Mouse (Mus musculus): ENCODE results near the gene Pitpnm3. TPM values are rescaled to one million over a fixed set of nuclear protein-coding genes. Genes with fewer than 3 reads are reported as not detected.
A peak's percentile ranks its signal among the peaks of the same experiment; 100 is the strongest.

Gene Pitpnm3
- polyA plus RNA-seq, 1 experiment from 2014 or later, result 0.24 TPM

DNA sequence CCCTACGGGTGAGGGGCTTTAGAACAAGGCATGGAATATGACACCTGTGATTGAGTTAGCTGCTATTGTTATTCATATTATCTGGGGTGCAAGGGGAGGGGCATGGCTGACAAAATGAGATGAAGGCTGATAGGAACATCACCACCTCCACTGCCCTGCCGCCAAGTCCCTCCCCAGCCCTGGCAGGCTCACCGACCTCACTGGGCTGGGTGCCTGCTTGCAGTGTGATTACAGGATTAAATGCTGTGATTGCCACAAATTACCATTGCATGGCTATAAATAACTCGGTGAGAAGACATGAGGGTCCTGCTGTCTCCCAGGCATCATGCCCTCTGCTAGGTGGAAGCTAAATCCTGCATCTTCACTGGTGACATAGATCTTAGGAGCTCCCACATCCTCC is 56.9 kb downstream of the Pitpnm3 start:
- DNase-seq (ENCODE audit: low spot score), result no peak
- Histone ChIP-seq H3K9me3 (ENCODE audit: control insufficient read depth, low read length) (no peaks in the 10 kb centered on the region), H3K27ac (replicated peaks; ENCODE audit: low read depth, low read length) (no peak overlapping the region), H3K4me2 (ENCODE audit: low read depth, severe bottlenecking) (no peak overlapping the region), H3K4me1 (ENCODE audit: control insufficient read depth, insufficient read depth, low read length) (no peaks in the 10 kb centered on the region), H3K27me3 (ENCODE audit: control insufficient read depth, insufficient read depth, low read length) (no peaks in the 10 kb centered on the region), H3K9ac (ENCODE audit: low read length) (no peak overlapping the region), H3K36me3 (ENCODE audit: control insufficient read depth, insufficient read depth, low read length) (no peaks in the 10 kb centered on the region), H3K4me3 (ENCODE audit: low read depth, low read length) (no peak overlapping the region)
- 55% methylated on average over 4 of the region's 4 CpGs for WGBS
- no peak for ATAC-seq (ENCODE audit: insufficient number of reproducible peaks, low FRiP score, low TSS enrichment, low read depth)

DNA sequence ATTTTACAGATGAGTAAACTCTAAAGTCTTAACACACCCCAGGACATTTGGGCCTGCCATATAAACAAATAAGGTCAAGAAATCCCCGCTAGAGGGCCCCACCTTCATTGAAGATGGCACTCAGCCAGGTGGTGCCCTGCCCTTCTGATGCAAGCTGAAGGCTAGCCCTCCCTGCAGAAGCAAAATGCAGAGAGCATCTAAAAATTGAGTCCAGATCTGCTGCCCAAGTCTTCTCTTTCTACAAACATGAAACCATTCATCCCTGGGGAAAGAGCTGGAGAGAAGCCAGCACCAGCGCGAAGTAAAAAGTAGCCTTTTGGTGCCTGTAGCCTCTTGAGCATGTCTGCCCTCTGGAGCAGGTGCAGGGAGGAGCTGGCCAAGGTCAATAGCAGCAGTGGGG is 57.5 kb downstream of the Pitpnm3 start:
- Histone ChIP-seq H3K9ac (ENCODE audit: low read length) (no peak overlapping the region), H3K27ac (replicated peaks; ENCODE audit: low read depth, low read length) (no peak overlapping the region), H3K4me1 (ENCODE audit: control insufficient read depth, insufficient read depth, low read length) (no peaks in the 10 kb centered on the region), H3K9me3 (ENCODE audit: control insufficient read depth, low read length) (no peaks in the 10 kb centered on the region), H3K4me2 (ENCODE audit: low read depth, severe bottlenecking) (no peak overlapping the region), H3K27me3 (ENCODE audit: control insufficient read depth, insufficient read depth, low read length) (no peaks in the 10 kb centered on the region), H3K4me3 (ENCODE audit: low read depth, low read length) (no peak overlapping the region), H3K36me3 (ENCODE audit: control insufficient read depth, insufficient read depth, low read length) (no peaks in the 10 kb centered on the region)
- ATAC-seq (ENCODE audit: insufficient number of reproducible peaks, low FRiP score, low TSS enrichment, low read depth), result no peak
- WGBS, result 58% methylated on average over 3 of the region's 3 CpGs
- no peak for DNase-seq (ENCODE audit: low spot score)

DNA sequence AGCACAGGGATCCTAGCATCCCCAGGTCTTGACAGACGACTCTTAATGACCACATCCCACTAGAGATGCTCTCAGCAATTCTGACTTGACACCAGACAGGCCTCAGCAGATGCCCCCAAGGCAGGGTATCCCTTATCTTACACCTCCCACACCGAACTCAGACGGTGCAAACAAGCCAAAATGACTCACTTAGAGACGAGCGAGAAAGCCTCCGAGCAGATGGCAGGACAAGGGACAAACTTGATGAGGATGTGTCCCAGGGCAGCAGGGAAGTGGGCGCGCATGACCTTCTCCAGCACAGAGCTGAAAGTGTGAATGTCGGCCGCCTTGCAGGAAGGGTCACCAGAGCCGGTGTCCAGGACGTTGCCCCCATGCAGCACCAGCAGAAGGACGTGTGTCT is 61.3 kb downstream of the Pitpnm3 start:
- Histone ChIP-seq H3K4me1 (ENCODE audit: control insufficient read depth, insufficient read depth, low read length) (no peaks in the 10 kb centered on the region), H3K36me3 (ENCODE audit: control insufficient read depth, insufficient read depth, low read length) (no peaks in the 10 kb centered on the region), H3K27ac (replicated peaks; ENCODE audit: low read depth, low read length) (no peak overlapping the region), H3K9ac (ENCODE audit: low read length) (no peak overlapping the region), H3K4me3 (ENCODE audit: low read depth, low read length) (no peak overlapping the region), H3K4me2 (ENCODE audit: low read depth, severe bottlenecking) (no peak overlapping the region), H3K27me3 (ENCODE audit: control insufficient read depth, insufficient read depth, low read length) (no peaks in the 10 kb centered on the region), H3K9me3 (ENCODE audit: control insufficient read depth, low read length) (no peaks in the 10 kb centered on the region)
- DNase-seq (ENCODE audit: low spot score), result no peak
- no peak for ATAC-seq (ENCODE audit: insufficient number of reproducible peaks, low FRiP score, low TSS enrichment, low read depth)
- WGBS, result 76% methylated on average over 13 of the region's 13 CpGs

DNA sequence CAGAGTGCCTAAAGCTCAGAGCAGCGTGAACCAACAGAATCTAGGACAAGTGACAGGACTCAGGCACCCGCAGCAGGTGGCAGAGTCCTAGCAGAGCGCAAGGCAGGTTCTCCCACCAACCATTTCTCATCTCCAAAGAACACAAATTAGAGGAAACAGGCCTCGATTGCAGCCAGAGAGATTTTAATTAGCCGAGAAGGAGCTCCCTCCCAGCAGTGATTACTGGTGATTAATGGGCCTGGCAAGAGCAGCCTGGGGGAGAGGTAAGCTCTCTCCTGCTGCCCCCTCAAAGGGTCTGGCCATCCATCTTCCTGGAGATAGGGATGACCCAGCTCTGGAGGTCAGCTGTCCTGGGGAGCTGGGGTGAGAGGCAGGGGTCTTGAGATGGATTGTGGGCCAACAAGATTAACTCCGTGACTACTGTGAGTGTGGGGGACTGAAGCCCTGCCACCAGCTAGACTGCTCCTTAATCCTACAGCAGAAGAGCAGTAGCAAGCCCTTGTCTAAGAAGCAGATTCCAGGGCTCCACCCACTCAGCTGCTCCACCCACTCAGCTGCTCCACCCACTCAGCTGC is 63.2 kb downstream of the Pitpnm3 start:
- ATAC-seq (ENCODE audit: insufficient number of reproducible peaks, low FRiP score, low TSS enrichment, low read depth) (no peak), DNase-seq (ENCODE audit: low spot score) (no peak)
- WGBS, result 14% methylated on average over 6 of the region's 6 CpGs
- no peak overlapping the region for H3K27ac ChIP-seq (replicated peaks; ENCODE audit: low read depth, low read length)
- H3K9me3 ChIP-seq (ENCODE audit: control insufficient read depth, low read length), result no peaks in the 10 kb centered on the region
- H3K27me3 ChIP-seq (ENCODE audit: control insufficient read depth, insufficient read depth, low read length), result no peaks in the 10 kb centered on the region
- no peak overlapping the region for H3K4me2 ChIP-seq (ENCODE audit: low read depth, severe bottlenecking)
- H3K4me3 ChIP-seq (ENCODE audit: low read depth, low read length), result no peak overlapping the region
- no peaks in the 10 kb centered on the region for H3K36me3 ChIP-seq (ENCODE audit: control insufficient read depth, insufficient read depth, low read length)
- H3K9ac ChIP-seq (ENCODE audit: low read length), result no peak overlapping the region
- H3K4me1 ChIP-seq (ENCODE audit: control insufficient read depth, insufficient read depth, low read length), result no peaks in the 10 kb centered on the region

DNA sequence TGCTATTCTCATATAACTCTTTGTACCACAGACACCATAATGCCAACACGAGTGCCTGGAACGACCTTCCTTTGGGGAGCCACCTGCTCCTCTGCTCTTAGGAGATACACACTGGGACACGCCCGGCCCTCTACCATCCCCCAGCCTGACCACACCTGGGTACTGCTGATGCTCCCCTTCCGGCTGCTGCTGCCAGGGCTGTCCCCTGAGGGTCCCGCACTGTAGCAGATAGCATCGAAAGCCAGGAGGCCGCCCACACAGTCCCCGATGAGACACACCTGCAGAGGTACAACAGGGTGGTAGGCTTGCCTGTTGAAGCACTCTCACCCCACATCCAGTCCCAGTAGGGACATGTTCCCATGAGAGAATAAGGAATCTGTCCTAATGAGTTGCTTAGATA is 64.8 kb downstream of the Pitpnm3 start:
- 84% methylated on average over 9 of the region's 9 CpGs for WGBS
- no peak overlapping the region for H3K27ac ChIP-seq (replicated peaks; ENCODE audit: low read depth, low read length)
- no peaks in the 10 kb centered on the region for H3K9me3 ChIP-seq (ENCODE audit: control insufficient read depth, low read length)
- no peak overlapping the region for H3K9ac ChIP-seq (ENCODE audit: low read length)
- H3K4me1 ChIP-seq (ENCODE audit: control insufficient read depth, insufficient read depth, low read length), result no peaks in the 10 kb centered on the region
- ATAC-seq (ENCODE audit: insufficient number of reproducible peaks, low FRiP score, low TSS enrichment, low read depth) (no peak), DNase-seq (ENCODE audit: low spot score) (no peak)
- no peaks in the 10 kb centered on the region for H3K27me3 ChIP-seq (ENCODE audit: control insufficient read depth, insufficient read depth, low read length)
- H3K36me3 ChIP-seq (ENCODE audit: control insufficient read depth, insufficient read depth, low read length), result no peaks in the 10 kb centered on the region
- no peak overlapping the region for H3K4me2 ChIP-seq (ENCODE audit: low read depth, severe bottlenecking)
- H3K4me3 ChIP-seq (ENCODE audit: low read depth, low read length), result no peak overlapping the region

DNA sequence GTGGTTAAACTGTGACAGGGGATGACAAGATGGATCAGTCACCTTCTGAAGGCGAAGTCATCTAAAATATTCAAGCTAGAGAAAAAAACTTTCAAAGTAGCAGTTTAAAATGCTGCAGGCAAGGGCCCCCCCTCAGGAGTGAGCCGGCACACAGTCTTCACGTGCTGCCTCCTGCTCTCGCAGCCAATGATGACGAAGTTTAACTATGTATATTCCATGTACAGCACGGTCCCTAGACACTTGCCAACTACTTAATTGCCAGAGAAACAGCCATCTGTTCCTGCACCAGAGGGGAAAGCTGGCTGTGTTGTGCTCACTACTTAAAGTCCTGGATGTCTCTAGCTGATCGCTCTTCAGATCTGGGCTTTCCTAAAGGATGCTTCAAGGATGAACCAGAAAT is 67.6 kb downstream of the Pitpnm3 start:
- Histone ChIP-seq H3K27ac (replicated peaks; ENCODE audit: low read depth, low read length) (no peak overlapping the region), H3K4me3 (ENCODE audit: low read depth, low read length) (no peak overlapping the region), H3K27me3 (ENCODE audit: control insufficient read depth, insufficient read depth, low read length) (no peaks in the 10 kb centered on the region), H3K4me1 (ENCODE audit: control insufficient read depth, insufficient read depth, low read length) (no peaks in the 10 kb centered on the region), H3K9me3 (ENCODE audit: control insufficient read depth, low read length) (no peaks in the 10 kb centered on the region), H3K36me3 (ENCODE audit: control insufficient read depth, insufficient read depth, low read length) (no peaks in the 10 kb centered on the region), H3K4me2 (ENCODE audit: low read depth, severe bottlenecking) (no peak overlapping the region), H3K9ac (ENCODE audit: low read length) (no peak overlapping the region)
- DNase-seq (ENCODE audit: low spot score) (no peak), ATAC-seq (ENCODE audit: insufficient number of reproducible peaks, low FRiP score, low TSS enrichment, low read depth) (no peak)
- 72% methylated on average over 7 of the region's 7 CpGs for WGBS

DNA sequence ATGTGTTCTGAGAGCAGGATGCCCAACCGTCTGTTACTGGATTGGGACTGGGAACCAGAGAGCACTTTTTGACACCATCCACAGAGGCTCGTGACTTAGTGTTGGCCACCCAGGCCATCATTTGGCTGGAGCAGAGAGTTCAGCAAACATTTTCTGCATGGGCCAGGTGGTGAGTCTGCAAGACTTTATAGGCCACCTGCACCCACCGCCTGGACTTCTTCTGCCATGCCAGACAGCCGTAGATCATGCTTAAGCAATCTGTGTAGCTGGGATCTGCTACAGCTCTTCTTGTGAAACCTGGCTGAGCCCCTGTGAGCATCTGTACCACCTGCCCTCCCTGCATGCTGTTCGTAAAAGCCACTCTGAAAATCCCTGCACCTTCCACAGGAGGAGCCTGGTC is 68.3 kb downstream of the Pitpnm3 start:
- no peak for ATAC-seq (ENCODE audit: insufficient number of reproducible peaks, low FRiP score, low TSS enrichment, low read depth)
- Histone ChIP-seq H3K4me1 (ENCODE audit: control insufficient read depth, insufficient read depth, low read length) (no peaks in the 10 kb centered on the region), H3K36me3 (ENCODE audit: control insufficient read depth, insufficient read depth, low read length) (no peaks in the 10 kb centered on the region), H3K27me3 (ENCODE audit: control insufficient read depth, insufficient read depth, low read length) (no peaks in the 10 kb centered on the region), H3K9me3 (ENCODE audit: control insufficient read depth, low read length) (no peaks in the 10 kb centered on the region), H3K9ac (ENCODE audit: low read length) (no peak overlapping the region), H3K4me3 (ENCODE audit: low read depth, low read length) (no peak overlapping the region), H3K27ac (replicated peaks; ENCODE audit: low read depth, low read length) (no peak overlapping the region), H3K4me2 (ENCODE audit: low read depth, severe bottlenecking) (no peak overlapping the region)
- 43% methylated on average over 5 of the region's 5 CpGs for WGBS
- DNase-seq (ENCODE audit: low spot score), result no peak

DNA sequence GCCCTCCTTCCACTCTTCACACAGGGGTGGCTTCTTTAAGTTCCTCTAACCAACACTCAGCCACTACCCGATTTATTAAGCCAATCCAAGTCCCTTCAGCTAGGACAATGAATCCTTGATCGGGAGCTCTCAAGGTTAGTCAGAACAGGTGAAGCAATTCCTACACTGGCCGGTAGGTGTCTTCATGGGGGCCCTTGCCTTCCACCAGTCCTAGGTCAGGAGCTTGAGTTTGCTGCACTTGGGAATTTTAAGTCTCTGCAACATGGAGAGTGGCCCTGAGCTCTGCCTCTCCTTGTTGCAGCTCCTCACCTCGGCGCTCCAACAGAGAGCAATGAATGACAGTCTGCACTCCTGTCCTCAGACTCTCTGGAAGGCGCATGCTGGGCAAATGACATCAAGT is 69.2 kb downstream of the Pitpnm3 start:
- H3K9ac ChIP-seq (ENCODE audit: low read length), result no peak overlapping the region
- no peaks in the 10 kb centered on the region for H3K36me3 ChIP-seq (ENCODE audit: control insufficient read depth, insufficient read depth, low read length)
- no peaks in the 10 kb centered on the region for H3K9me3 ChIP-seq (ENCODE audit: control insufficient read depth, low read length)
- no peaks in the 10 kb centered on the region for H3K4me1 ChIP-seq (ENCODE audit: control insufficient read depth, insufficient read depth, low read length)
- 37% methylated on average over 6 of the region's 6 CpGs for WGBS
- no peaks in the 10 kb centered on the region for H3K27me3 ChIP-seq (ENCODE audit: control insufficient read depth, insufficient read depth, low read length)
- ATAC-seq (ENCODE audit: insufficient number of reproducible peaks, low FRiP score, low TSS enrichment, low read depth) (no peak), DNase-seq (ENCODE audit: low spot score) (peak; percentile 63)
- no peak overlapping the region for H3K27ac ChIP-seq (replicated peaks; ENCODE audit: low read depth, low read length)
- no peak overlapping the region for H3K4me2 ChIP-seq (ENCODE audit: low read depth, severe bottlenecking)
- H3K4me3 ChIP-seq (ENCODE audit: low read depth, low read length), result no peak overlapping the region

DNA sequence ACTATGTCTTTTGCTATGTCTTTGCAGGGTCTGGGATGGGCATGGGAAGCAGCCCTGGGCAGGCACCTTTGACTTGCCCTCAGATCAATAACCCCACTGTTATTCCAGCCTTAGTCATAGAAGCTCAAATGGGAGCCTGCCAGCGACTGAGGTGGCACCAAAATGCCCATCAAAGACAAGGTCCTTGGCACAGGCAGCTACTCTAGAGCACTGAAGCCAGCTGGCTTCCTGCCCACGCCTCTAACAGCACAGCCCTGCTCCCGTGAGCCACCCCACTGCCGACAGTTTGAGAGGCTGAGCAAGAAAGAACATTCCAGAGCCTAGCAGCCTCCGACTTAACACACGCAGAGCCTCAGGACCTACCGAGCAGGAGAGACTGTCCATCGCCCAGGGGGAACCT is 70.5 kb downstream of the Pitpnm3 start:
- Histone ChIP-seq H3K27ac (replicated peaks; ENCODE audit: low read depth, low read length) (no peak overlapping the region), H3K4me1 (ENCODE audit: control insufficient read depth, insufficient read depth, low read length) (no peaks in the 10 kb centered on the region), H3K4me3 (ENCODE audit: low read depth, low read length) (no peak overlapping the region), H3K9ac (ENCODE audit: low read length) (no peak overlapping the region), H3K9me3 (ENCODE audit: control insufficient read depth, low read length) (no peaks in the 10 kb centered on the region), H3K4me2 (ENCODE audit: low read depth, severe bottlenecking) (no peak overlapping the region), H3K27me3 (ENCODE audit: control insufficient read depth, insufficient read depth, low read length) (no peaks in the 10 kb centered on the region), H3K36me3 (ENCODE audit: control insufficient read depth, insufficient read depth, low read length) (no peaks in the 10 kb centered on the region)
- no peak for DNase-seq (ENCODE audit: low spot score)
- ATAC-seq (ENCODE audit: insufficient number of reproducible peaks, low FRiP score, low TSS enrichment, low read depth), result no peak
- WGBS, result 92% methylated on average over 8 of the region's 8 CpGs

Measured in limb, embryonic 11.5 days (tissue).